Mouse (Mus musculus) E14TG2a.4 (cell line): ENCODE measurements around the gene Ak9.

Experiments
- CTCF ChIP-seq: conservative IDR thresholded peaks from 2 replicates; pipeline ENCODE4 v1.5.1; 2014; ENCODE audit warnings: low read length
- NANOG ChIP-seq: IDR thresholded peaks from 2 replicates; pipeline ENCODE4 v1.6.1; 2014; ENCODE audit warnings: borderline replicate concordance, low read length, mixed read lengths
- POU5F1 ChIP-seq: IDR thresholded peaks from 2 replicates; pipeline ENCODE4 v1.6.1; 2014; ENCODE audit warnings: low read length, borderline replicate concordance

DNA sequence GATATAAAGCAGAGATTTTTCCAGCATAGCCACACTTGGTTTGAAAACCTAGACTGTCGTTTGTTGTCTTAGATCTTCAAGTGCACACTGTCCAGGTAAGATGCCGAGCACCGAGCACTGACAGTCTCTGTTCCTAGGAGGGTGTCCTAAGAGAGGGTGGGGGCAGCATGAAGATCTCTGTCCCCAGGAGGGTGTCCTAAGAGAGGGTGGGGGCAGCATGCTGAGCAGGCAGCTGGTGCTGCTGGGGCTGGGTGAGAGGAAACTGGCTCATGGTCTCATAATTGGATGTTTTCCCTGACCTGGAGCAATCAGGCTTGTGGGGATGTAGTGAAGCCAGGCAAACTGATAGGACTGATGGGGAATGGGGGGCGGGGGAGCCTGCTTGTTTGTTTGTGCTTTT lies 156.2 kb downstream of the Ak9 start:
- TF ChIP-seq CTCF (no peak), POU5F1 (no peak), NANOG (no peak)
